Mouse (Mus musculus): ENCODE measurements at regions not wholly inside any gene's neighbourhood (a gene's known extent, or its start where the extent isn't known, plus 50 kb on each side); places are given as distances from the start of the nearest gene placed in this dataset.

- DNase-seq (ENCODE audit: extremely low read depth, low read depth, low spot score), result peak; percentile 78
These were observed 215.5 kb upstream of the Rreb1 start for GRCm38 (mm10) chr13:37562652-37563051.

GRCm38 (mm10) chr13:37569051-37569450, 209.1 kb upstream of the Rreb1 start:
- no peak for DNase-seq (ENCODE audit: extremely low read depth, low read depth, low spot score)

- DNase-seq (ENCODE audit: extremely low read depth, low read depth, low spot score), result no peak
These were observed 208.7 kb upstream of the Rreb1 start for GRCm38 (mm10) chr13:37569486-37569885.

GRCm38 (mm10) chr13:37572983-37573382, 205.2 kb upstream of the Rreb1 start:
- no peak for DNase-seq (ENCODE audit: extremely low read depth, low read depth, low spot score)

GRCm38 (mm10) chr13:37579231-37579630, 199.0 kb upstream of the Rreb1 start:
- DNase-seq (ENCODE audit: extremely low read depth, low read depth, low spot score), result no peak

GRCm38 (mm10) chr13:37579775-37580174, 198.4 kb upstream of the Rreb1 start:
- DNase-seq (ENCODE audit: extremely low read depth, low read depth, low spot score), result no peak

- no peak for DNase-seq (ENCODE audit: extremely low read depth, low read depth, low spot score)
These were observed 197.4 kb upstream of the Rreb1 start for GRCm38 (mm10) chr13:37580806-37581205.

- DNase-seq (ENCODE audit: extremely low read depth, low read depth, low spot score), result no peak
These were observed 196.8 kb upstream of the Rreb1 start for GRCm38 (mm10) chr13:37581374-37581773.

- no peak for DNase-seq (ENCODE audit: extremely low read depth, low read depth, low spot score)
These were observed 192.7 kb upstream of the Rreb1 start for GRCm38 (mm10) chr13:37585476-37585875.

GRCm38 (mm10) chr13:37586511-37586910, 191.7 kb upstream of the Rreb1 start:
- DNase-seq (ENCODE audit: extremely low read depth, low read depth, low spot score), result no peak

- no peak for DNase-seq (ENCODE audit: extremely low read depth, low read depth, low spot score)
These were observed 190.3 kb upstream of the Rreb1 start for GRCm38 (mm10) chr13:37587911-37588310.

- DNase-seq (ENCODE audit: extremely low read depth, low read depth, low spot score), result no peak
These were observed 189.5 kb upstream of the Rreb1 start for GRCm38 (mm10) chr13:37588528-37589176.

- no peak for DNase-seq (ENCODE audit: extremely low read depth, low read depth, low spot score)
These were observed 186.1 kb upstream of the Rreb1 start for GRCm38 (mm10) chr13:37592149-37592548.

- no peak for DNase-seq (ENCODE audit: extremely low read depth, low read depth, low spot score)
These were observed 183.0 kb upstream of the Rreb1 start for GRCm38 (mm10) chr13:37595196-37595595.

- DNase-seq (ENCODE audit: extremely low read depth, low read depth, low spot score), result no peak
These were observed 180.6 kb upstream of the Rreb1 start for GRCm38 (mm10) chr13:37597575-37597974.

- DNase-seq (ENCODE audit: extremely low read depth, low read depth, low spot score), result no peak
These were observed 179.9 kb upstream of the Rreb1 start for GRCm38 (mm10) chr13:37598165-37598775.

GRCm38 (mm10) chr13:37599679-37600078, 178.5 kb upstream of the Rreb1 start:
- no peak for DNase-seq (ENCODE audit: extremely low read depth, low read depth, low spot score)

- DNase-seq (ENCODE audit: extremely low read depth, low read depth, low spot score), result no peak
These were observed 178.0 kb upstream of the Rreb1 start for GRCm38 (mm10) chr13:37600172-37600571.

GRCm38 (mm10) chr13:37601068-37601467, 177.1 kb upstream of the Rreb1 start:
- no peak for DNase-seq (ENCODE audit: extremely low read depth, low read depth, low spot score)

GRCm38 (mm10) chr13:37602256-37602655, 175.9 kb upstream of the Rreb1 start:
- DNase-seq (ENCODE audit: extremely low read depth, low read depth, low spot score), result peak; percentile 47

- DNase-seq (ENCODE audit: extremely low read depth, low read depth, low spot score), result peak; percentile 95
These were observed 174.8 kb upstream of the Rreb1 start for GRCm38 (mm10) chr13:37603226-37603994.

- no peak for DNase-seq (ENCODE audit: extremely low read depth, low read depth, low spot score)
These were observed 171.9 kb upstream of the Rreb1 start for GRCm38 (mm10) chr13:37606250-37606649.
